Mouse (Mus musculus) MN1 (cell line): ENCODE measurements around the gene Slc22a15.

Source experiments
- DNase-seq: peaks from one replicate; pipeline ENCODE4 v3.0.0-alpha.2; 2016; ENCODE audit warnings: low spot score

Slc22a15 gene

DNA sequence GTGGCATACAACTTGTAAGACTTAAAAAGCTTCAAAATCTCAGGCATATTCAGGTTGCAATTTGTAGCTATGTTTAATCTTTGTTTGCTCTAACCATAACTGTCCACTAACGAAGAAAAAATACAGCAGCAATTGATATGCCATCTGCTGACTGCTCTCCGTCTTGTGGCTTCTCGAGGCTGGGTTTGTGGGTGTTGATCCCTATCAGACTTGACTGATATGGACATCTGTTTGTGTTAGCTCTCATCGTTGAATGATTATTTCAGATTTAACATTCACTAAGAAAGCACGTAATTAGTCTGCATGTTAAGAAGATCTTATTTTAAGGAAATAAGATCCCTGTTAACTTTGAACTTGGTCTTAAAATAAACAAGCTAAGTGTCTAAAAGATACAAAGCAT is 7.7 kb downstream of the Slc22a15 start:
- no peak for DNase-seq

GRCm38 (mm10) chr3:101915048-101915801 is 9.0 kb downstream of the Slc22a15 start:
- no peak for DNase-seq

GRCm38 (mm10) chr3:101914266-101914665 is 10.0 kb downstream of the Slc22a15 start:
- DNase-seq = no peak

DNA sequence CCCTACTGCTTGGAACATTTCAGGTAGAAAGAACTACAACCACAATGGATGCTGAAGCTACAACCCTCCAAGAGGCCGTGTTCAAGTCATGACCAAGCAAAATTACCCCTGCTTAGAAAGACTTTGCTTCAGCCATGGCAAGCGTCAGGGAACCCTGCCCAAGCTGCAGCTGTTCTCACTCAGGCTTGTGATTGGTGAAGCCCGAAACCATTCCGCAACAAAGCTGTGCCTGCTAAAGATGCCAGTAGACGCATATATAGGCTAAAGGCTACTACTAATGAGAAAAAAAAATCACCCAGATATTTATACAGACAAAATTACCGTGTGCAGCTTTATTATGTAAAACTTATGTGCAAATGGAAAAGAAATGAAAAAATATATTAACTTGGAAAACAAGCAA is 12.2 kb downstream of the Slc22a15 start:
- DNase-seq = no peak

GRCm38 (mm10) chr3:101907049-101907448 is 17.2 kb downstream of the Slc22a15 start:
- DNase-seq = no peak

GRCm38 (mm10) chr3:101904776-101905175 is 19.5 kb downstream of the Slc22a15 start:
- DNase-seq = no peak

DNA sequence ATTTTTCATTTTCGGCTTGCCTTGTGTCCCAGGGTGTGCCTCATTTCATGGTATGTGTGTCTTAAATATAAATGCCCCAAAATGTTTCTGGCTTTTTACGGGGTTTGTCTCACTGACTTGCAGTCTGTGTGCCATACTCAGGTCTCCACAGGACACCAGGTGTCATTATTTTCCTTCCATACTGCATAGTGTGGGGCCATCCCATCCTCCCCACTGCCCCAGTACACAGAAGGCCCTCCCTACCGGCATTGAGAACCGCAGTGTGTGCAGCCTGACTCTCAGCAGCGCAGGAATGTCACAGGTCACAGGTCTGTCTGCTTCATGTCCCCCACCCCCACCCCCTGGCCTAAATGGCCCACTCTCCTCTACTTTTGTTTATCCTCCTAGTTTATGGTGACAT is 21.2 kb downstream of the Slc22a15 start:
- DNase-seq = no peak

- DNase-seq = no peak
Measured at GRCm38 (mm10) chr3:101902344-101902743, 21.9 kb downstream of the Slc22a15 start.

GRCm38 (mm10) chr3:101897377-101897974 is 26.8 kb downstream of the Slc22a15 start:
- no peak for DNase-seq

DNA sequence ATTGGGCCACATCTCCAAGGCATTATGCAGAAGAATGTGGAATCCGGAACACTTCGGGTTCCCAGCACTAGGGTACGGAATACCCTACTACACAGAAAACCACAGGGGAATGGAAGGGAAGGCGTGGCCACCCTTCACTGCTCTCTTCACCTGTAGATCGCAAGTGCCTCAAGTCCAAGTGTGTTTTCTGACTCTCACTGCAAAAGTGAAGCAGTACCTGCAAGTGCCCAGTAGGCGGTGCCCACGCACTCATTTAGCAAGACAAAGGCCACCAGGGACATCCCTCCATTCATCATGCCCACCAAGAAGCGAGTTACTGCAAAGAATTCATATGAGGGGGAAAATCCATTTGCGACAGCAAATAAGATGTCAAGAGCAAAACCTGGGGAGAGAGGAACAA is 27.4 kb downstream of the Slc22a15 start:
- peak; percentile 58 for DNase-seq

GRCm38 (mm10) chr3:101895376-101895910 is 28.8 kb downstream of the Slc22a15 start:
- no peak for DNase-seq

DNA sequence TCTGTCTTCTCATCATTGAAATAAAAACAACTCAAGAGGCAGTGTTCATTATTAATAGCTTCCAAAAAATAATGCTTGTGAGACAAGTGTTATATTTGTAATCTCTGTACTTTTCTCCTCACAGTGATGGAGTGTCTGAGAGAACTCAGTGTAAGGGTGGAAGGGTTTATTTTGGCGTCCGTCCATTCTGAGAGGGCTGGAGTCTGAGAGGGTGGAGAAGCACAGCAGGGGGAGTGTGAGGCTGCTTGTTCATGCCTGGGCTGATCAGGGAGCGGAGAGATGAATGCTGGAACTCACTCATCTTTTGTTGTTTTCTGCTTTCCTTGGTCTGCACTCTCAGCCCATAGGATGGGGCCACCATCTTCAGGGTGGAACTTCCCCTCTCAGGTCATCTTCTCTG is 38.7 kb downstream of the Slc22a15 start:
- no peak for DNase-seq

GRCm38 (mm10) chr3:101885041-101885440 is 39.2 kb downstream of the Slc22a15 start:
- no peak for DNase-seq

DNA sequence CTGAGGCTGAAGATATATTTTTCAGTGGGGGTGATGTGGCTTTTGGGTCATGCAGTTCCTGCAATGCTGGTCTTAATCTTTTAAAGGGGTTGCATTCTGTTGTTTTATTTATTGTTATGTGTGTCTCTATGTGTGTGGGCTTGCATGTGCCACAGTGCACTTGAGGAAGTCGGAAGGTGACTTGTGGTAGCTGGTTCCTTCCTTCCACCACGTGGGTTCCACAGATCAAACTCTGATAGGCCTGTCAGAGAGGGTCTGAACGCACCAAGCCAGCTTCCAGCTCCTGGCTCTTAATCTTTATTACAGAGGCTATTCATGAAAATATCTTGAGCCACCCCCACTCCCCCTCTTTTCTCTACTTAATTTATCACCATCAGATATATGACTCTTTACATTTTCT is 40.4 kb downstream of the Slc22a15 start:
- no peak for DNase-seq

- no peak for DNase-seq
Measured at GRCm38 (mm10) chr3:101881721-101882120, 42.5 kb downstream of the Slc22a15 start.

DNA sequence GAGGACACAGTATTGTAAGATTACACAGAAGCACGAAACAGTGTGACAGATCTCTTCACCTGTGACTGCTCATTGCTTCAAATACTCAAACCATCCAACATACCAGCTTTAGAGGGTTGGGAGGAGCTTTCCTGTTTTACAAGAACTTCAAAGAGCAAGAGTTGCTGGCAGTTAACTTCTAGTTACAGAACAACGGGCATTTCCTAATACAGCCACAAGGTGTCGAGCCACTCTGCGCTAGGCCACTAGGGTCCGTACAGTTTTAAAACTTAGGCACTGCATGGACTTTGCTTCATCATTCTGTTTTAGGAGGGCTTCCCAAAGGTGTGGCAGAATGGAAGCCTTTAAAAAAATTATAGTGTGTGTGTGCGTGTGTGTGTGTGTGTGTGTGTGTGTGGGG is 43.4 kb downstream of the Slc22a15 start:
- DNase-seq = no peak

DNA sequence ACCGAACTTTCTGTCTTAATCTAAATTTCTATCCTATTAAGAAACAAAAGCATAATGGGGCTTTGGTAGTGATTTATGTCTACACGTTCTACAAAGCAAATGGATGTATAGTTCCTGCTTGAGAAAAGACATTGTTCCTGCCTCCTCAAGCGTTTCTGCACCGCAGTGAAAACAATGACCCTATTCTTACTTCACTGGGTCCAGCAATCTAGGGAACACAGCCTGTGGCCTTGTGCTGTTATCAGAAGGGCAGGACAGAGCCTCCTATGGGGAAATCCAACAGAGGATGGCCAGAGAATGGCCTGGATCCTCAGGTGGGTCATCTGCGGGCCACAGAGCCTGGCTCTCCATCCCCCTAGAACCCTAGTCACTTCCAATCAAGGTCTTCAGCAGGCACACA is 46.1 kb downstream of the Slc22a15 start:
- DNase-seq = no peak

GRCm38 (mm10) chr3:101876459-101877285 is 47.6 kb downstream of the Slc22a15 start:
- DNase-seq = no peak

GRCm38 (mm10) chr3:101875258-101875920 is 48.9 kb downstream of the Slc22a15 start:
- DNase-seq = no peak

DNA sequence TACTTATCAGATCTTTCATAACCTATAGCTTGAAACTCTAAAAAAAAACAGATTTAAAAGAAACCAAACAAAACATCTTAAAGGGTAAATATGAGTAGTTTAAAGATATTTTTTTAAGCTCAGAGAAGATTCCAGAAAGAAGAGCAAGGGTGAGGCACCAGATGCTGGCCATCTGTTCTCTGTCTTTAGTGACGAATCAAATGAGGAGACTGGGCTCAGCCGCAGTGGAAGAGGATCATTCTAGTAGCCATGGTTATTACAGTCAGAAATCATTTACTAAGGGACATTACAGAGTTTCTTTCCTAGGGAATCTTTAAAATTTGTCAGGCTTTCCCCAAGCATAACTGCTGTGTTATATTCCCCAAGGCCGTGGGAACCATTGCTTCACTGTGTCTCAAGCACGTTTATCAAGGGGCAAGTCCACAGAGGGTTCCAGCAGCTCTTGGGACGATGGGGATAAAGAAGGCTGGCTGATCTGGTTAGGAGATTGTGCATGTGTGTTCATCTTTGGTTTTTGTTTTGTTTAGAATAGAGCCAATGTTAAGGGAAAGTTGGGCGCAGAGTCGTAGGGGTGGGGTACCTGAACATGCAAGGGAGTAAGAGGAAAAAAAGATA is 51.1 kb downstream of the Slc22a15 start:
- no peak for DNase-seq

DNA sequence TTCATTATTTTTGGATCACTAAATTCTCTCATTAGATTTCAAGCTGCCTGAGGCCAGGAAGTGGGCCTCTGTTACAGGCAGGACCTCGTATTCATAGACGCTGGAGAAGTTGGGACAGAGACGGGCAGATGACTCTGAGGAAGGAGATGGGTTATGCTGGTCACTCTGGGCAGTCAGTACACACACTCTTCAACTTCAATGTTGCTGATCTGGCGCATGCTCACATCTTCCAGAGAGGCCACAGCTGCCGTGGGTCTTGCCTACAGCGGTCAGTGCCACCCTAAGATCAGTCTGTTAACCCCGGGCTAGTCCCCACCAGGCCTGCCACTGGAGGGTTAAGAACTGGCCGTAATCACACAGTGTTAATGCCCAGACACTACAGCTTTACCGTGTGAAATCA is 52.3 kb downstream of the Slc22a15 start:
- DNase-seq = no peak

GRCm38 (mm10) chr3:101867001-101867421 is 57.2 kb downstream of the Slc22a15 start:
- DNase-seq = no peak
